Mouse (Mus musculus): ENCODE measurements at regions not wholly inside any gene's neighbourhood (a gene's known extent, or its start where the extent isn't known, plus 50 kb on each side); places are given as distances from the start of the nearest gene placed in this dataset.
"Not testable (repeated sequence)": the region's sequence is repeated elsewhere in the genome, so short reads cannot be mapped to it uniquely, and the experiment has no call there.

DNA sequence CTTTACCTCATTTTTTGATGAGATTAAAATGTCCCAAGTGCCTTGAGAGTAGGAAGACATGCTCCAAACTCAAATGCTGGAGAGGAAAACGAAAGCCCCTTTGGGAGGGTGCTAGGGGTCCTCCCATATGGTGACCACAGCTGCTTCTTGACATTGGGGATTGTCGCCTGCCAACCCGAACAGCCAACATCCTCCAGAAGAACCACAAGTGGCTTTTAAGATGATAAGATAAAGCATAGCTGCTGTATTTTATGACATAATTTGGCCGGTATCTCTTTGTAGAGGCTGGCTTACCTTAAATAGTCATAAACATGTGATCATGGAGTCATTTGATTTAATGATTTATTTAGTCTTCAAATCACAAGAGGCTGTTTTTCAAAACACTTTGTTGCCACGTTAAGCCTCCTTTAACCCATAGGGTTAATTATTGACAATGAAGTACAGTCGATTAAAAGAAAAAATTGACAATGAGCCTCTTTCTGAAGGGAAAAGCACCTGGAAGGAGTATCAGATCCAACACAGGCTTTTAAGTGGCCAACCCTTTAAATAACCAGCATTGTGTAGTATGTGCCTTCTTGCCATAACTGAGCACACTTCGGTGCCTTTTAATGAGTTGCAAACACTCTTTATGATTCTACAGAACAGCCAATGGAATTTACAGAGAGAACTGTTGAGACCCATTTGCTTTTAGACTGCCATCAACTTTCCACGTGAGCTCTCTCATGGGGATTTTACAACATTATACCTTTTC, 76.1 kb upstream of the Cdk6 start:
- not testable (repeated sequence) for TF ChIP-seq CTCF, EP300 (IDR thresholded peaks at IDR 0.05; ENCODE audit: low read depth)

Data from heart, postnatal 0 days (tissue).